Mouse (Mus musculus) testis, adult 2 months (tissue): ENCODE results near the gene Mepce. TPM values are rescaled to one million over a fixed set of nuclear protein-coding genes. Genes with fewer than 3 reads are reported as not detected.
"Not testable (repeated sequence)": the region's sequence is repeated elsewhere in the genome, so short reads cannot be mapped to it uniquely, and the experiment has no call there.

Source experiments
- H3K27ac ChIP-seq: fragments of 200-500 bp; 2 replicates; pipeline ENCODE4 v1.5.1; 2012; ENCODE audit warnings: low read depth, low read length; ENCODE audit not compliant: control insufficient read depth, insufficient read depth
- H3K27me3 ChIP-seq: fragments of 200-500 bp; 2 replicates; pipeline ENCODE4 v1.6.1; 2012; ENCODE audit warnings: mild to moderate bottlenecking, low read length, moderate library complexity; ENCODE audit not compliant: control insufficient read depth, insufficient read depth
- H3K36me3 ChIP-seq: fragments of 200-500 bp; 2 replicates; pipeline ENCODE4 v1.6.1; 2012; ENCODE audit warnings: mild to moderate bottlenecking, low read length; ENCODE audit not compliant: control insufficient read depth, insufficient read depth
- H3K4me1 ChIP-seq: fragments of 200-500 bp; 2 replicates; pipeline ENCODE4 v1.6.1; 2012; ENCODE audit warnings: low read length; ENCODE audit not compliant: control insufficient read depth, insufficient read depth
- H3K4me3 ChIP-seq: fragments of 200-500 bp; 2 replicates; pipeline ENCODE4 v1.5.1; 2012; ENCODE audit warnings: low read depth, mild to moderate bottlenecking, low read length, moderate library complexity, mixed read lengths; ENCODE audit not compliant: control insufficient read depth
- CTCF ChIP-seq: fragments of 200-500 bp; IDR thresholded peaks from 2 replicates; pipeline ENCODE4 v1.5.1; 2012; ENCODE audit warnings: low read depth, mild to moderate bottlenecking, inconsistent platforms, low read length, moderate library complexity; ENCODE audit not compliant: control insufficient read depth, insufficient read depth, insufficient replicate concordance
- POLR2A ChIP-seq: fragments of 200-500 bp; IDR thresholded peaks from 2 replicates; pipeline ENCODE4 v1.6.1; 2012; ENCODE audit warnings: low read depth, mild to moderate bottlenecking, inconsistent platforms, low read length, moderate library complexity; ENCODE audit not compliant: control insufficient read depth
- polyA plus RNA-seq: library from polyadenylated mRNA; depleted of rRNA; stranded (reverse); fragments of >200 nt; gene quantifications from 2 replicates; pipeline ENCODE4 v1.2.3, GENCODE M21; 2012

Mepce gene
- polyA plus RNA-seq, 1 experiment: 114 TPM

DNA sequence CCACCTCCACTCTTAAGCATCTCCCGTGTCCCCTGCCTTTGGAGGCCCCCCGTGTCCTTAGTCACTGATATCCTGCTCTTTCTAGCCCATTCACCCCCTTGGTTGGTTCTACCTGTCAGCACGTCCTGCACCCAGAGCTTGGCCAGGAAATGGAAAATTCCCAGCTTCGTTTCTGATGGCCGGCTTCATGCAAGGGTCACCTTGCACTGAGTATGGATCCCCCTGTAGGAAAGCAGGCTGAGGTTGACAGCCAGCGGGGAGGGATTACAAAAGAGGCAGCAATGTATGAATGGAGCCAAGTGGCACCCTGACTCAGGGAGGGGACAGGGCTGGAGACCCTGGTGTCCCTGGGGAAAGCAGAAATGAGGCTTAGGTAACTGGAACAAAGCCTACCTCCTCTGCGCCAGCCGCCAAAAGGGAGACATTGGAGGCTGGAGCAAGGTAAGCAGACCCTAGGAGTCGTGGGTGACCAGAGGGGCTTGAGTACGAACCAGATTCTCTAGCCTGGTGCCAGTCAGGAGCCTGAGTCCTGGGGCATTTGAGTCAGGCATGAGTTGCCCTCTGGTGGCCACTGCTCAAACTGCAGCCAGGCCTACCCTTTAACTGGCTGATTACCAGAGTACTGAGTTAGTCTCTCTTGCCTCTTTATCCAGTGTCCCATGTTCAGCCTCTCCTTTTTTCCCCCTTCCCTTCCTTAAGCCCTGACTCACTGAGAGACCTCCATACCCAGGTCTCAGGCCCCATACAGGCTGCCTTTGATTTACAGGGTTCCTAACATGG lies 30.4 kb downstream of the Mepce start:
- Histone ChIP-seq H3K4me1 (peaks cover 6% of the 10 kb centered on the region), H3K27me3 (no peaks in the 10 kb centered on the region), H3K36me3 (no peaks in the 10 kb centered on the region), H3K4me3 (no peak overlapping the region), H3K27ac (no peak overlapping the region)
- TF ChIP-seq CTCF (peak; percentile 86), POLR2A (no peak)

DNA sequence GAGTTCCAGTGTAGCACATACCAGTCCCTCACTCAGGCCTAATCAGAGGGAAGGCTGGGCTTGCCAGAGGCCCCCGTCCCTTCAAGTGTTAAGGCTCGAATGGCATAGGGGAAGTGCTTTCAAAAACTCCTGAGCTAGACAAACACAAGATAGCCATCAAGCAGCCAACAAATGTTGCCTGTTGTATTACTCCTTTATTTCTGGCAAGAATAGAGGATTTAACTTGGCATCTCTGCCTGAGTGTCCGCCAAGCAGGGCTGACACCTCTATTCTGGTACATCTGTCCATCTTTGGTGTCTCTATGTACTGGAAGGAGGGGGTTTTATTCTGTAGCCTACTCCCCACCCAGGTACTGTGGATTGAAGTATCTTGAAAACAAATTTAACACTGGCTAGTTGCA lies 31.3 kb downstream of the Mepce start:
- no peaks in the 10 kb centered on the region for H3K36me3 ChIP-seq
- TF ChIP-seq POLR2A (no peak), CTCF (no peak)
- H3K27me3 ChIP-seq: no peaks in the 10 kb centered on the region
- H3K4me3 ChIP-seq: no peak overlapping the region
- no peak overlapping the region for H3K27ac ChIP-seq
- H3K4me1 ChIP-seq: peaks cover 6% of the 10 kb centered on the region

DNA sequence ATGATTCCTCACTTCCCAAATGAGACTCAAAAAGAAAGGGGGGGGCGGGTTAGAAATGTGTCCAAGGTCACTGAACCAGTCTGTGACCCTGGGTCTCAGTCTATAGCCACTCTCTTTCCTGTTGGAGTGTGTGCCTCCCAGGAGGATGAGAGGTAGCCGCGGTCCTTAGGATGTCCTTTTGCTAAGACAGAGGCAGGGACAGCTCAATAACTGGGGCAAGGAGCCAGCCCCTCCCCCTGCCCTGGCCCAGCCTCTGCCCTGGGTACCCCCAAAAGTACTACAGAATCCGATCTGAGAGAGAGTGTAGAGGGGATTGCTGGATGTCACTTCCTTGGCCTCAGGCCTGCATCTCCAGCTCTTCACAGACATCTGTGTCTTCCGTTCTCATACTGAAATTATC lies 32.0 kb downstream of the Mepce start:
- TF ChIP-seq CTCF (no peak), POLR2A (no peak)
- H3K27ac ChIP-seq: no peak overlapping the region
- H3K36me3 ChIP-seq: no peaks in the 10 kb centered on the region
- no peak overlapping the region for H3K4me3 ChIP-seq
- H3K27me3 ChIP-seq: no peaks in the 10 kb centered on the region
- H3K4me1 ChIP-seq: peaks cover 6% of the 10 kb centered on the region

DNA sequence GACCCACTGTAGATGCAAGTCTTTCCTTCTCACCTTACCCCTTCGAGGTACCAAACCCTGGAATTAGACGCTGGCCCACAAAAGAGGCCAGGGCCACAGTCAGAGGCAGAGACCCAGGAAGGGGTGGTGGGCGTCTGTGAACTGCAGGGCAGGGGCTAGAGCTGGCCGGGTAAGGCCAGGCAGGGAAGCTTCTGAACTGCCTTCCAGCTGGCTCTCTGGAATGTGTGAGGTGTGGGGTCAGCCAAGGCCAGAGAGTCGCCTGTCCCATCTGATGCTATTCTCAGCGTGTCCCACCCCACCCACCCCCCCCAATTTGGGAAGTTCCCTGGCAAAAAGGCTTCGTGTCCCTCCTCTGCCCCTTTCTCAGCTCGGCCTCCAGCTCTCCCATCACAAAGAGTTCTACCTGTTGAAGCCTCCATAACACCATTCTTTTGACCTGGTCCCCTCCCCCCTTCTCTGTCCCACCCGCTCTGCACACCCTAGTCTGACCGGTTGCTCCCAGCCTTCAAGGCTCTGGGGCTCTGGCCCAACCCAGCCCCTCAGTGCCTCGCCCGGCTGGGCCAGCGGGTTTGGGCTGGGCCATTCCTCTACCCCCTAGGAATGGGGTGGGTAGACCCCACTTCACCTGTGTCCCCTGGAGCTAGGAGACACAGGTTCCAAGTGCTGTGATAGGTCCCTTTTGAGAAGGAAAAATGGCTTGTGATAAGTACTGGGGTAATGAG lies 34.2 kb downstream of the Mepce start:
- Histone ChIP-seq H3K4me3 (no peak overlapping the region), H3K27me3 (no peaks in the 10 kb centered on the region), H3K36me3 (no peaks in the 10 kb centered on the region)

DNA sequence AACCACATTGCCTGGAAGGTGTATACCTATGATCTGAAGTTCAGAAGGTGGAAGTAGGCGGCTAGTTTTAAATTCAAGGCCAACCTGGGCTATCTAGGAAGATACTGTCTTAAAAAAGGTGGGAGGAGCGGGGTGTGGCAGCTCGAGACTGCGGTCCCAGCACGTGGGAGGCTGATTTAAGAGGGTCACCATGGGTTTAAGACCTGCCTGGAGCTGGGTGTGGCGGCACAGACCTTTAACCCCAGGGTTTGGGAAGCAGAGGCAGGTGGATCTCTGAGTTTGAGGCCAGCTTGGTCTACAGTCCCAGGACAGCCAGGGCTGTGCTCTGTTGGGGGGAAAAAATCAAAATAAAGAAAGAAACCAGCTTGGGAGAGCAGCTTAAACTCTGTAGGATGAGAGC lies 35.5 kb downstream of the Mepce start:
- H3K4me3 ChIP-seq: no peak overlapping the region
- no peaks in the 10 kb centered on the region for H3K36me3 ChIP-seq
- no peaks in the 10 kb centered on the region for H3K27me3 ChIP-seq
- peaks cover 8% of the 10 kb centered on the region for H3K4me1 ChIP-seq
- TF ChIP-seq POLR2A (no peak), CTCF (no peak)
- H3K27ac ChIP-seq: no peak overlapping the region

More for the DNA sequence above, 34.2 kb downstream of the Mepce start:
- no peak overlapping the region for H3K27ac ChIP-seq
- no peak for TF ChIP-seq POLR2A
- TF ChIP-seq CTCF: no peak
- peaks cover 6% of the 10 kb centered on the region for H3K4me1 ChIP-seq

DNA sequence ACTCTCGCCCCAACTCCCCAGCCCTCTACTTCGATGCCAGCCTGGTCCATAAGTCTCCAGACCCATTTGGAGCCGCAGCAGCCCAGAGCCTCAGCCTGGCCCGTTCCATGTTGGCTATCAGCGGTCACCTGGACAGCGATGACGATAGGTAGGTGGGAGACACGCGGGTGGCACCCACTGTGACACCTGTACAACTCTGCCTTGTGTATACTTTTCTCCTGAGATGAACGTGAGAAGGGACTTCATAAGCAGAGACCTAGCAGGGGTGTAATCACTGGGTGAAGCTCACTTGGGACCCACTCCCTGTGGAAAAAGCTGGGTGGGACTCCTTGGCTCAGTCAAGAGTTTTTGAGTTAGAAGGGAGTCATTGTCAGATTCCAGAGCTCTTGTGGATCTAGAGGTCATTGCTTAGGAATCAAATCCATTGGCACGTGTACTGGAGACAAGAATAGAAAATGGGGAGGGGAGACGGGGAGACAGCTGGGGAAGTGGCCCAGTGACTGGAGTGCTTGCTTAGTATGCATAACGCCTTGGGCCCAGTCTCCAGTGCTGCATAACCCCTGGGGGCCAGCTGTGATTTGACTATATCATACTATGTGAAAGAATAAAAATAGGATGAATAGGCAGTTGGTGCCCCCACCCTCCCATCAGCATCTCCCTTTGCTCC lies 36.1 kb downstream of the Mepce start:
- TF ChIP-seq POLR2A (no peak), CTCF (no peak)
- H3K4me3 ChIP-seq: no peak overlapping the region
- H3K27ac ChIP-seq: no peak overlapping the region
- H3K4me1 ChIP-seq: peaks cover 7% of the 10 kb centered on the region
- no peaks in the 10 kb centered on the region for H3K27me3 ChIP-seq
- no peaks in the 10 kb centered on the region for H3K36me3 ChIP-seq

DNA sequence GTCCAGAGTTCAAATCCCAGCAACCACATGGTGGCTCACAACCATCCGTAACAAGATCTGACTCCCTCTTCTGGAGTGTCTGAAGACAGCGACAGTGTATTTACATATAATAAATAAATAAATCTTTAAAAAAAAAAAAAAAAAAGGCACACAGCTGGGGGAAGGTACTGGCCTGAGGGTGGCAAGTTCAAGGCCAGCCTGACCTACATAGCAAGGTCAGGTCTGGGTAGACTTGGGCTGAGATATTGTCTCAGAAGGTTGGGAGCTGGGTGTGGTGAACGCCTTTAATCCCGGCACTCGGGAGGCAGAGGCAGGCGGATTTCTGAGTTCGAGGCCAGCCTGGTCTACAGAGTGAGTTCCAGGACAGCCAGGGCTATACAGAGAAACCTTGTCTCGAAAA lies 37.2 kb downstream of the Mepce start:
- H3K27me3 ChIP-seq, H3K4me1 ChIP-seq, H3K36me3 ChIP-seq, H3K27ac ChIP-seq, H3K4me3 ChIP-seq: not testable (repeated sequence)
